Mouse (Mus musculus) megakaryocyte, embryonic 14.5 days (primary cell): ENCODE results near the gene Tsx. TPM values are rescaled to one million over a fixed set of nuclear protein-coding genes. Genes with fewer than 3 reads are reported as not detected.

Source experiments
- H3K27me3 ChIP-seq: replicated peaks from 2 replicates; pipeline ENCODE3; 2012; ENCODE audit warnings: inconsistent platforms
- H3K36me3 ChIP-seq: replicated peaks from 2 replicates; pipeline ENCODE3; 2012; ENCODE audit warnings: low read length, inconsistent platforms, mixed read lengths
- H3K4me1 ChIP-seq: 2 replicates; pipeline ENCODE4 v1.6.1; 2012; ENCODE audit warnings: inconsistent platforms
- H3K4me3 ChIP-seq: replicated peaks from 2 replicates; pipeline ENCODE3; 2012; ENCODE audit warnings: moderate library complexity, mild to moderate bottlenecking, inconsistent platforms
- H3K9me3 ChIP-seq: 2 replicates; pipeline ENCODE4 v1.6.1; 2012; ENCODE audit warnings: inconsistent platforms
- FLI1 ChIP-seq: IDR thresholded peaks from 2 replicates; pipeline ENCODE4 v1.6.1; 2012; ENCODE audit warnings: low read length, inconsistent platforms, mixed read lengths
- GATA1 ChIP-seq: IDR thresholded peaks from 3 replicates; pipeline ENCODE4 v1.6.1; 2012; ENCODE audit warnings: mixed read lengths, low read length, inconsistent platforms, borderline replicate concordance
- polyA plus RNA-seq: library from polyadenylated mRNA; stranded (reverse); fragments of >175 nt; gene quantifications from 2 replicates; pipeline ENCODE4 v1.2.3, GENCODE M21; 2012; ENCODE audit warnings: low replicate concordance; ENCODE audit not compliant: insufficient read depth

Tsx gene
- polyA plus RNA-seq: not detected in 2 replicates

DNA sequence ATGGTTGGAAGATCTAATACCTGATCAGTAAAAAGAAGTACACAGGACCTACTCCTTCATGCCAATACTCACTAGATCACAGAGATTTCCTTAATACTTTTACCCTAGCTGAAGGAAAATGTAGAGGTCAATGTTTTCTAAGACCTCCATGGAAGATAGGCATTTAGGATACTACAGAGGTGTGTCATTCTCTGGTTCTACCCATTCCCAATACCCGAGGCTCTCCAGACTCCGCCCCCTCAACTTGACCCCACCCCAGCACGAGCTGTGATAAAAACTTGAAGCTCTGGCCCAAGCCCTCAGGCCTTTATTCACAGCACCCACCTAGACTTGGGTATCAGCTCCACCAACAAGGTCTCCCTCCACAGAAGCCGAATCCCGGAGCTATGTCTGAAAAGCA lies at the start of gene Tsx:
Gene Tsx (plus strand): TSS at position 301 of the 400 bp plus-strand sequence.
- Histone ChIP-seq H3K4me1 (no peaks in the 10 kb centered on the region), H3K27me3 (peaks cover 25% of the 10 kb centered on the region), H3K36me3 (no peaks in the 10 kb centered on the region), H3K4me3 (no peak within 1 kb of the TSS), H3K9me3 (no peaks in the 10 kb centered on the region)
- TF ChIP-seq GATA1 (no peak), FLI1 (no peak)

DNA sequence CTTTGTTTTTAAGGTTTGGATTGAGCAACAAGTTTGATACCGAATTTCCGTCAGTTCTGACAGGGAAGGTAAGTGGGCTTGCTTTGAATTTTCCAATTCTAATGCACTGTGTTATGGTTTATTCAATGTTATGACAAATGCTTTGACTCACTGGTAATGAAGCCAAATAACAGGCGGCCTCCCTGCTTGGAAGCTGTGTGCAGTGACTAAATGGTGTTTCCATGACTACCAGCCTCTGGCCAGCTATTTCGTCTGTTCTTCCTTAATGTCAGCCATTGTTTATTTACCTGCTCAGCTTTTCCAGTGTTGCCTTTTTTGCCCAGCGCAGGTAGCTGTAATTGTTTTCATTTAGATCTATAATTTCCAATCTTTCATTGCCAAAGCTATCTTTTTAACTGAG lies 48.1 kb upstream of the Tsx start:
- TF ChIP-seq GATA1: no peak
- TF ChIP-seq FLI1: no peak
- H3K36me3 ChIP-seq: no peaks in the 10 kb centered on the region
- no peaks in the 10 kb centered on the region for H3K4me1 ChIP-seq
- H3K27me3 ChIP-seq: peaks cover 2% of the 10 kb centered on the region
- no peaks in the 10 kb centered on the region for H3K9me3 ChIP-seq
- no peak overlapping the region for H3K4me3 ChIP-seq

DNA sequence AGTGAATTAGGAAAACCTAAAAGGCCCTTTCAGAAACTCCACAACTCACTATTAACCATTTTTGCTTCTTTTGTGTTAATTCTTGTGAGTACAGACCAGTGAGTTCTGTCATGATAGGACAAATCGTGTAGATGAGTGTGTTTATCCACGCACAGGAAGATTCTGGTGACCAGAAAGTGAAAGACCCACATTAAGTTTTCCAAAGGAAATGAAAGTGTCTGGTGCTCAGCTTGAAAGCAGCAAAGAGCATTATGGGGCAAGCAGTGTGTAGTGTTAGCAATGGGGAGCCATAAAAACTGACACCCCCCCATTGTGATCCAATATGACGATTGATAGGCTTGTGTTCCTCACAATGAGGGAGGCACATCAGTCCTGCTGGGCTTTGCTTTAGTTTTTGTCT lies 45.6 kb upstream of the Tsx start:
- peaks cover 2% of the 10 kb centered on the region for H3K27me3 ChIP-seq
- no peak overlapping the region for H3K4me3 ChIP-seq
- no peaks in the 10 kb centered on the region for H3K9me3 ChIP-seq
- no peaks in the 10 kb centered on the region for H3K36me3 ChIP-seq
- H3K4me1 ChIP-seq: no peaks in the 10 kb centered on the region
- no peak for TF ChIP-seq GATA1
- TF ChIP-seq FLI1: no peak

GRCm38 (mm10) chrX:103371221-103371620 lies 43.0 kb upstream of the Tsx start:
- Histone ChIP-seq H3K4me3 (no peak overlapping the region), H3K36me3 (no peaks in the 10 kb centered on the region), H3K4me1 (no peaks in the 10 kb centered on the region), H3K9me3 (no peaks in the 10 kb centered on the region), H3K27me3 (peaks cover 2% of the 10 kb centered on the region)
- TF ChIP-seq GATA1 (no peak), FLI1 (no peak)

- H3K36me3 ChIP-seq: no peaks in the 10 kb centered on the region
- H3K4me3 ChIP-seq: no peak overlapping the region
- H3K9me3 ChIP-seq: no peaks in the 10 kb centered on the region
- peaks cover 2% of the 10 kb centered on the region for H3K27me3 ChIP-seq
- no peaks in the 10 kb centered on the region for H3K4me1 ChIP-seq
- TF ChIP-seq FLI1: no peak
- TF ChIP-seq GATA1: no peak
Observed at GRCm38 (mm10) chrX:103371627-103372026, 42.6 kb upstream of the Tsx start.

DNA sequence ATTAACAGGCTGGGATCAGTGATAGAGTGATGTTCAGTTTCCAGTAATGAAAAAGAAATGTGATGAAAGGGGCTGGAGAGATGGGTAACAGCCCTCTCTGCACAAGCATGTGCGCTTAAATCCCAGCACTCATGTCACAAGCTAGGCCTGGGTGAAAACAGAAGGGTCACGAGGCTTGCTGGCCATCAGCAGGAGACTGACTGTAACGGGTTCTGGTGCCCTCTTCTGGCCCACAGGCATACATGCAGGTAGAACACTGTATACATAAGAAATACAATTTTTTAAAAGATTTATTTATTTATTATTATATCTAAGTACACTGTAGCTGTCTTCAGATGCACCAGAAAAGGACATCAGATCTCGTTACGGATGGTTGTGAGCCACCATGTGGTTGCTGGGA lies 40.0 kb upstream of the Tsx start:
- H3K9me3 ChIP-seq: no peaks in the 10 kb centered on the region
- no peak for TF ChIP-seq FLI1
- TF ChIP-seq GATA1: no peak
- no peaks in the 10 kb centered on the region for H3K27me3 ChIP-seq
- no peak overlapping the region for H3K4me3 ChIP-seq
- no peaks in the 10 kb centered on the region for H3K4me1 ChIP-seq
- no peaks in the 10 kb centered on the region for H3K36me3 ChIP-seq

DNA sequence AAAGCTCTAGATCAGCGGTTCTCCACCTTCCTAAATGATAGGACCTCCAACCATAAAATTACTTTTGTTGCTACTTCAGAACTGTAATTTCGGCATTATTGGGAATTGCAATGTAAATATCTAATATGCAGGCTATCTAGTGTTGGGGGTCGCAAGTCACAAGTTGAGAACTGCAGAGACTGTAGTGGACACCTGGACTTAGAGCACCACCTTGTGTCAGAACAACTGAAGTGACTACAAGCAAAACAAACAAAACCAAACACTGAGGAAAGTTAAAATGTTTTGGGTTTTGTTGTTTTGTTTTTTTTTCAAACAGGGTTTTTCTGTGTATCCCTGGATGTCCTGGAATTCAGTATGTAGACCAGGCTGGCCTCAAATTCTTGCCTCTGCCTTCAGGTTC lies 29.7 kb upstream of the Tsx start:
- Histone ChIP-seq H3K4me1 (no peaks in the 10 kb centered on the region), H3K36me3 (no peaks in the 10 kb centered on the region), H3K27me3 (peaks cover 7% of the 10 kb centered on the region), H3K9me3 (no peaks in the 10 kb centered on the region), H3K4me3 (no peak overlapping the region)
- TF ChIP-seq GATA1: no peak
- TF ChIP-seq FLI1: no peak

DNA sequence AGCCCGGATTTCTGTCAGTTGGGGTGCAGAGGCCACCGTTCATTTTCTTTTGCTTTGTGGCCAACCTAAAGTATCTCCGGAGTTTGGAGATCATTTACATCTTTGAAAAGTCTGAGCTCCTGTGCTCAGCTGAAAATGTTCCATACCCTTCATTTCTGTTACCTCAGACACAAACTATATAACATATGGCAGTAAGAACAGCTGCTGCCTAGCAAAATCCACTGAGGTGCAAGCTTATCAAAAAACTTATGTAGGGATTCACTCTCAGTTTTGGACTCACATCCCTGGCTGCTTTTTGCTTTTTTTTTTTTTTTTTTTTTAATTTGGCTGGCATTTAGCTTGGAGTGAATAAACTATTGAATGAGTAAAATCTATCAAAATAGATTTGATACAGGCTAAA lies 26.1 kb upstream of the Tsx start:
- Histone ChIP-seq H3K27me3 (peaks cover 4% of the 10 kb centered on the region), H3K9me3 (no peaks in the 10 kb centered on the region), H3K4me1 (no peaks in the 10 kb centered on the region), H3K4me3 (no peak overlapping the region), H3K36me3 (no peaks in the 10 kb centered on the region)
- no peak for TF ChIP-seq GATA1
- TF ChIP-seq FLI1: no peak

DNA sequence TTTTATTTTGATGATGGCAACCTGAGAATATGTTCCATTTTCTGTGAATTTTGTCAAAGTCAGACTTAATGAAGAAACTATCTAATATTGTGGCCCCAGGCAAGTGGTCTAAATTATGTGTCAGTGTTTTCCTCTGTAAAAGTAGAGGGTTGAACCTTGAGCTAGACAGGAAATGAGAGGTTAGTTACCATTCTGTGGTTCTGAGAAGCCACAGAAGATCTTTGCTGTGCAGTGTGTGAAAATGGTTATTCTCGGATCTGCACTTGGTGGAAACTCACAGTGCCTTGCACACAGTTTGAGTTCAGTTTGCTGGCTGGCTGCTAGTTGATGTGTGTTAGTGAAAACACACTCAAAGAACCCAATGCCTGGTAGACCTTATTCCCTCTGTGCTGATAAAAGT lies 20.4 kb upstream of the Tsx start:
- TF ChIP-seq GATA1 (no peak), FLI1 (no peak)
- Histone ChIP-seq H3K27me3 (peaks cover 9% of the 10 kb centered on the region), H3K9me3 (no peaks in the 10 kb centered on the region), H3K4me3 (no peak overlapping the region), H3K4me1 (no peaks in the 10 kb centered on the region), H3K36me3 (no peaks in the 10 kb centered on the region)

GRCm38 (mm10) chrX:103405021-103405420 lies 9.2 kb upstream of the Tsx start:
- Histone ChIP-seq H3K27me3 (peaks cover 6% of the 10 kb centered on the region), H3K4me3 (no peak overlapping the region), H3K9me3 (no peaks in the 10 kb centered on the region), H3K4me1 (no peaks in the 10 kb centered on the region), H3K36me3 (no peaks in the 10 kb centered on the region)
- no peak for TF ChIP-seq FLI1
- TF ChIP-seq GATA1: no peak

DNA sequence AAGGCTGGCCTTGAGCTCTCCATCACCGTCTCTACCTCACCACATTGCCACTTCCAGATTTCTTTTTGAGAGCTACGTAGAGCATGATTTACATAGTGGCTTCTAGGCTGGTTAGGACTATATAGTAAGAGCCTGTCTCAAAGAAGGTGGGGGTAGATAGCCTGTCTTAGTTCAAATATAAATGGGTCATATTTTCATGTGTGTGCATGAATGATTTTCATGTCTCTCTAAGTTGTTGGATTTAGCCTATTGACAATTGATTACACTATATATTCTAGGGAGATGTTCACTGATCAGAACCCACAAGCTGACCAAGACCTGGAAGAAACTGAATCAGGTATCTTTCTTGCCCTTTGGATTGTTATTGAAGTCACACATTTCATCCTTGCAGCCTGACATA lies 7.4 kb downstream of the Tsx start, which contains the start of gene Gm26992:
Gene Gm26992 (plus strand): TSS at position 301 of the 400 bp plus-strand sequence.
- Histone ChIP-seq H3K36me3 (no peaks in the 10 kb centered on the region), H3K27me3 (peaks cover 11% of the 10 kb centered on the region), H3K4me1 (no peaks in the 10 kb centered on the region), H3K9me3 (no peaks in the 10 kb centered on the region), H3K4me3 (no peak within 1 kb of the TSS)
- TF ChIP-seq FLI1 (no peak), GATA1 (no peak)
